Mouse (Mus musculus) lung, postnatal 0 days (tissue): ENCODE data around the gene Rasal1.

Experiments used
- CTCF ChIP-seq: IDR thresholded peaks from 2 replicates; pipeline ENCODE4 v1.5.1; 2016; ENCODE audit warnings: antibody characterized with exemption, mild to moderate bottlenecking
- EP300 ChIP-seq: IDR thresholded peaks from 2 replicates; pipeline ENCODE4 v1.6.1; 2016; ENCODE audit warnings: antibody characterized with exemption, mild to moderate bottlenecking, control low read depth

- TF ChIP-seq CTCF: no peak
- TF ChIP-seq EP300: no peak
Measured at GRCm38 (mm10) chr5:120599625-120600024, 49.0 kb upstream of the Rasal1 start.
